27 mouse cellular contexts compared by ENCODE assay signal in genomic region chr13:100642471-100643209, GRCm38 (mm10). TPM values are rescaled to one million over a fixed set of nuclear protein-coding genes. Genes with fewer than 3 reads are reported as not detected.
A peak's percentile ranks its signal among the peaks of the same experiment; 100 is the strongest.
DNase-seq lines count a peak whose midpoint lies in the region; ATAC-seq lines count a peak whose summit lies in the region.
"Had no signal": no experiment of that assay in that cellular context is flagged by ENCODE, and none has a peak within 500 bp of the region (broad histone marks: within the 10 kb centered on the region; RNA-seq: fewer than 3 reads in every experiment).

No protein-coding gene starts in this region.

- H3K4me2 ChIP-seq in midbrain, embryonic 15.5 days, result no peak overlapping the region
- H3K4me2 ChIP-seq: hindbrain, embryonic 15.5 days; limb, embryonic 12.5 days; neural tube, embryonic 12.5 days had no signal

- peak; percentile 76 for ATAC-seq in common myeloid progenitor, adult 5-6 weeks (replicated peaks; ENCODE audit: low read depth, poor library complexity, severe bottlenecking)
- ATAC-seq in monocyte, adult 5-6 weeks (replicated peaks; ENCODE audit: insufficient number of reproducible peaks, low FRiP score, low TSS enrichment, poor library complexity, severe bottlenecking), result peak; percentile 87
- no peak for ATAC-seq in midbrain, embryonic 15.5 days (replicated peaks)
- ATAC-seq: forebrain, embryonic 16.5 days; midbrain, embryonic 16.5 days; Patski had no signal

- DNase-seq in spleen, postnatal 36 days (ENCODE audit: low spot score in 2 of 2), result peak; percentile 9 to 38
- DNase-seq in spleen, adult 18-20 months, result no peak
- DNase-seq in lung, postnatal 25 days (ENCODE audit: low spot score), result no peak
- no peak for DNase-seq in left cerebral cortex, adult 9 months (ENCODE audit: low spot score in 2 of 2)
- DNase-seq: adrenal gland, postnatal 14 days; cerebellum, adult 11-12 months; cerebellum, adult 9-11 months; heart, postnatal 14 days; kidney, adult 2 months; lung, postnatal 4 days; thymus, adult 2 months; thymus, postnatal 36 days had no signal

- no peaks in the 10 kb centered on the region for H3K9me3 ChIP-seq in midbrain, embryonic 15.5 days
- H3K9me3 ChIP-seq: G1E; hindbrain, embryonic 10.5 days; hindbrain, embryonic 15.5 days; limb, embryonic 12.5 days; midbrain, embryonic 10.5 days; neural tube, embryonic 12.5 days had no signal

- no peaks in the 10 kb centered on the region for H3K4me1 ChIP-seq in midbrain, embryonic 15.5 days
- H3K4me1 ChIP-seq: hindbrain, embryonic 10.5 days; hindbrain, embryonic 15.5 days; limb, embryonic 12.5 days; midbrain, embryonic 10.5 days; neural tube, embryonic 12.5 days had no signal

- H3K36me3 ChIP-seq in midbrain, embryonic 15.5 days (replicated peaks), result peaks cover 49% of the 10 kb centered on the region

- H3K27me3 ChIP-seq in midbrain, embryonic 15.5 days (replicated peaks), result no peaks in the 10 kb centered on the region
- H3K27me3 ChIP-seq: hindbrain, embryonic 15.5 days; limb, embryonic 12.5 days; neural tube, embryonic 12.5 days; Patski had no signal

- H3K9ac ChIP-seq in midbrain, embryonic 15.5 days, result no peak overlapping the region
- H3K9ac ChIP-seq: hindbrain, embryonic 15.5 days; limb, embryonic 12.5 days; neural tube, embryonic 12.5 days had no signal

- H3K4me3 ChIP-seq in midbrain, embryonic 15.5 days, result no peak overlapping the region
- H3K4me3 ChIP-seq: erythroblast, embryonic 14.5 days; hindbrain, embryonic 10.5 days; hindbrain, embryonic 15.5 days; limb, embryonic 12.5 days; midbrain, embryonic 10.5 days; myocyte; neural tube, embryonic 12.5 days had no signal

- 95% methylated on average over 4 of the region's 4 CpGs for WGBS in midbrain, embryonic 15.5 days

- H3K27ac ChIP-seq in midbrain, embryonic 15.5 days, result no peak overlapping the region
- H3K27ac ChIP-seq: hindbrain, embryonic 10.5 days; hindbrain, embryonic 15.5 days; kidney, postnatal 0 days; limb, embryonic 12.5 days; midbrain, embryonic 10.5 days; neural tube, embryonic 12.5 days had no signal

RNA-seq across cellular contexts. Expression of gene Ak6, which starts 8.1 kb away (rescaled TPM):
- total RNA-seq in common myeloid progenitor, adult 5-6 weeks (2017), result 290 and 309 TPM in 2 replicates
- total RNA-seq in monocyte, adult 5-6 weeks (2017), result 102 to 141 TPM (median 133 TPM) in 3 replicates
- 299 and 307 TPM in 2 replicates for polyA plus RNA-seq in midbrain, embryonic 15.5 days (2015; fragmentation: Nextera tagmentation; extraction: Ambion mirVana)

RNA-seq across cellular contexts. Expression of gene Rad17, which starts 8.2 kb away (rescaled TPM):
- 35.2 and 46.3 TPM in 2 replicates for total RNA-seq in common myeloid progenitor, adult 5-6 weeks (2017)
- 25.1 to 42.9 TPM (median 36.4 TPM) in 3 replicates for total RNA-seq in monocyte, adult 5-6 weeks (2017)
- polyA plus RNA-seq in midbrain, embryonic 15.5 days (2015; fragmentation: Nextera tagmentation; extraction: Ambion mirVana), result 17.0 and 17.1 TPM in 2 replicates

RNA-seq across cellular contexts. Expression of gene Taf9, which starts 8.7 kb away (rescaled TPM):
- total RNA-seq in common myeloid progenitor, adult 5-6 weeks (2017), result 25.9 and 47.9 TPM in 2 replicates
- 4.0 to 27.9 TPM (median 7.6 TPM) in 3 replicates for total RNA-seq in monocyte, adult 5-6 weeks (2017)
- 25.1 and 30.6 TPM in 2 replicates for polyA plus RNA-seq in midbrain, embryonic 15.5 days (2015; fragmentation: Nextera tagmentation; extraction: Ambion mirVana)

RNA-seq across cellular contexts. Expression of gene Marveld2, which starts 25.9 kb away (rescaled TPM):
- total RNA-seq in common myeloid progenitor, adult 5-6 weeks (2017), result 1.4 and 1.7 TPM in 2 replicates
- total RNA-seq in monocyte, adult 5-6 weeks (2017), result 0.86 to 3.1 TPM (median 2.8 TPM) in 3 replicates
- polyA plus RNA-seq in midbrain, embryonic 15.5 days (2015; fragmentation: Nextera tagmentation; extraction: Ambion mirVana), result 2.3 and 2.7 TPM in 2 replicates
- polyA plus RNA-seq: erythroblast, embryonic 14.5 days had no signal

RNA-seq across cellular contexts. Expression of gene Ccdc125, which starts 26.9 kb away (rescaled TPM):
- 9.2 and 10.9 TPM in 2 replicates for total RNA-seq in common myeloid progenitor, adult 5-6 weeks (2017)
- total RNA-seq in monocyte, adult 5-6 weeks (2017), result 43.9 to 51.2 TPM (median 46.1 TPM) in 3 replicates
- 1.2 and 2.1 TPM in 2 replicates for polyA plus RNA-seq in midbrain, embryonic 15.5 days (2015; fragmentation: Nextera tagmentation; extraction: Ambion mirVana)
- total RNA-seq: G1E had no signal
- polyA plus RNA-seq: erythroblast, embryonic 14.5 days; G1E had no signal

Comparison
In these comparisons a context has a peak if more than half of its experiments do, and no peak if none do; other contexts are left out.
1. DNase-seq: peak in spleen, postnatal 36 days (2 of 2); none in spleen, adult 18-20 months (0 of 2), lung, postnatal 25 days (single experiment) and left cerebral cortex, adult 9 months (0 of 2).